Mouse (Mus musculus) midbrain, embryonic 16.5 days (tissue): ENCODE results near the gene Neurl2. TPM values are rescaled to one million over a fixed set of nuclear protein-coding genes. Genes with fewer than 3 reads are reported as not detected.
A peak's percentile ranks its signal among the peaks of the same experiment; 100 is the strongest.

Source experiments
- ATAC-seq: fragments of 200-750 bp; cut with Nextera tagmentation; 2 replicates; pipeline ENCODE4 v1.8.0; 2017; ENCODE audit warnings: moderate TSS enrichment
- H3K27ac ChIP-seq: fragments of 300-500 bp; sonication (generic); 2 replicates; pipeline ENCODE4 v1.5.1; 2014; ENCODE audit warnings: mild to moderate bottlenecking, low read length, mixed read lengths
- H3K27me3 ChIP-seq: fragments of 300-500 bp; sonication (generic); 2 replicates; pipeline ENCODE4 v1.6.1; 2014; ENCODE audit warnings: low read depth, low read length, mixed read lengths; ENCODE audit not compliant: control insufficient read depth, insufficient read depth
- H3K36me3 ChIP-seq: fragments of 300-500 bp; sonication (generic); 2 replicates; pipeline ENCODE4 v1.6.1; 2014; ENCODE audit warnings: mild to moderate bottlenecking, low read length, moderate library complexity, mixed read lengths; ENCODE audit not compliant: control insufficient read depth, insufficient read depth
- H3K4me1 ChIP-seq: fragments of 300-500 bp; sonication (generic); 2 replicates; pipeline ENCODE4 v1.6.1; 2014; ENCODE audit warnings: mild to moderate bottlenecking, low read length, mixed read lengths; ENCODE audit not compliant: control insufficient read depth, insufficient read depth
- H3K4me2 ChIP-seq: fragments of 300-500 bp; sonication (generic); 2 replicates; pipeline ENCODE4 v1.6.1; 2014; ENCODE audit warnings: mild to moderate bottlenecking, low read length, mixed read lengths
- H3K4me3 ChIP-seq: fragments of 300-500 bp; sonication (generic); 2 replicates; pipeline ENCODE4 v1.5.1; 2014; ENCODE audit warnings: low read depth, mild to moderate bottlenecking, low read length, moderate library complexity, mixed read lengths
- H3K9ac ChIP-seq: fragments of 300-500 bp; sonication (generic); 2 replicates; pipeline ENCODE4 v1.6.1; 2014; ENCODE audit warnings: low read depth, low read length, mixed read lengths
- H3K9me3 ChIP-seq: fragments of 300-500 bp; sonication (generic); replicated peaks from 2 replicates; pipeline ENCODE4 v1.6.1; 2014; ENCODE audit warnings: mild to moderate bottlenecking, low read length, mixed read lengths; ENCODE audit not compliant: control insufficient read depth, poor library complexity, severe bottlenecking
- WGBS: fragments of 180-500 bp; shearing (Covaris S2); extraction: QIAGEN DNeasy Blood & Tissue Kit; methylation state at CpG from one replicate; pipeline ENCODE4 v1.1.7; 2014; 5-methylcytosine and 5-hydroxymethylcytosine counted together
- polyA plus RNA-seq: library from polyadenylated mRNA; unstranded; fragments of >200 nt; fragmentation: Nextera tagmentation; extraction: Ambion mirVana; gene quantifications from 2 replicates; pipeline ENCODE4 v1.2.1, GENCODE M21; 2015

Neurl2 gene
- polyA plus RNA-seq, 1 experiment from 2014 or later = 7.0 TPM

- H3K4me3 ChIP-seq = no peak overlapping the region
- no peak for ATAC-seq
- H3K4me2 ChIP-seq = no peak overlapping the region
- no peaks in the 10 kb centered on the region for H3K9me3 ChIP-seq
- H3K27ac ChIP-seq = no peak overlapping the region
- H3K4me1 ChIP-seq = no peaks in the 10 kb centered on the region
- 54% methylated on average over 3 of the region's 3 CpGs for WGBS
- H3K27me3 ChIP-seq = no peaks in the 10 kb centered on the region
- H3K36me3 ChIP-seq = peaks cover 3% of the 10 kb centered on the region; the same call in 1 of the 2 replicates
- H3K9ac ChIP-seq = no peak overlapping the region
Measured at GRCm38 (mm10) chr2:164845782-164846181, 12.5 kb upstream of the Neurl2 start.

DNA sequence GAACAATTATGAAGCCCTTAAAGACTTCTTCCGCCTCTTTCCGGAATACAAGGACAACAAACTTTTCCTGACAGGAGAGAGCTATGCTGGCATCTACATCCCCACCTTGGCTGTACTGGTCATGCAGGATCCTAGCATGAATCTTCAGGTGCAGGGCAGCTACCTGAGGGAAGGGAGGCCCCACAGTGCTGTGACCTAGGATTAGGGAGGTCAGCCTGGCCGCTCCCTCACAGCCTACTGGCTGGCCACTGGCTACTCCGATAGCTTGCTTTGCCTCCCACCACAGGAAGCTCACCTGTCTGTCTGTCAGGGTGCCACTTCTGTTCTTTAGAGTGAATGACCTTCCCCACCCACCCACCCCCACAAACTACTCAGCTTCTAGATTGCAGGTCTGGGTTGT is 1.9 kb upstream of the Neurl2 start:
- Histone ChIP-seq H3K27me3 (no peaks in the 10 kb centered on the region), H3K4me3 (no peak overlapping the region), H3K9me3 (no peaks in the 10 kb centered on the region), H3K4me1 (peaks cover 13% of the 10 kb centered on the region), H3K4me2 (no peak overlapping the region), H3K9ac (no peak overlapping the region), H3K36me3 (peaks cover 16% of the 10 kb centered on the region), H3K27ac (no peak overlapping the region)
- ATAC-seq = no peak
- WGBS = 96% methylated on average over 4 of the region's 4 CpGs

GRCm38 (mm10) chr2:164834531-164834930 is 1.3 kb upstream of the Neurl2 start:
- Histone ChIP-seq H3K27ac (no peak overlapping the region), H3K36me3 (peaks cover 15% of the 10 kb centered on the region), H3K27me3 (no peaks in the 10 kb centered on the region), H3K9ac (peak overlapping the region; percentile 87; the same call in 1 of the 2 replicates), H3K4me1 (peaks cover 13% of the 10 kb centered on the region), H3K9me3 (no peaks in the 10 kb centered on the region), H3K4me2 (peak overlapping the region; percentile 96), H3K4me3 (peak overlapping the region; percentile 74)
- 38% methylated on average over 8 of the region's 8 CpGs for WGBS
- no peak for ATAC-seq

GRCm38 (mm10) chr2:164832748-164833301 is 431 bp downstream of the Neurl2 start, which contains the start of gene Ctsa:
Gene Ctsa (plus strand): TSS chr2:164832873.
- Histone ChIP-seq H3K9me3 (no peaks in the 10 kb centered on the region), H3K27me3 (no peaks in the 10 kb centered on the region), H3K4me2 (peak within 1 kb of the TSS; percentile 96), H3K27ac (peak within 1 kb of the TSS; percentile 77), H3K4me3 (peak within 1 kb of the TSS; percentile 74), H3K9ac (peak within 1 kb of the TSS; percentile 87), H3K36me3 (peaks cover under 1% of the 10 kb centered on the region; the same call in 1 of the 2 replicates), H3K4me1 (peaks cover 13% of the 10 kb centered on the region)
- peak; percentile 66 for ATAC-seq
- under 1% methylated on average over 35 of the region's 35 CpGs for WGBS

GRCm38 (mm10) chr2:164832032-164832747 is 1.1 kb downstream of the Neurl2 start:
- Histone ChIP-seq H3K27ac (peak overlapping the region; percentile 77), H3K4me1 (peaks cover 13% of the 10 kb centered on the region), H3K4me2 (peak overlapping the region; percentile 96), H3K9ac (peak overlapping the region; percentile 87), H3K4me3 (peak overlapping the region; percentile 74), H3K27me3 (no peaks in the 10 kb centered on the region), H3K9me3 (no peaks in the 10 kb centered on the region), H3K36me3 (peaks cover 6% of the 10 kb centered on the region; the same call in 1 of the 2 replicates)
- 64% methylated on average over 16 of the region's 16 CpGs for WGBS
- no peak for ATAC-seq

- H3K36me3 ChIP-seq = peaks cover 9% of the 10 kb centered on the region; the same call in 1 of the 2 replicates
- peaks cover 13% of the 10 kb centered on the region for H3K4me1 ChIP-seq
- no peak overlapping the region for H3K9ac ChIP-seq
- H3K9me3 ChIP-seq = no peaks in the 10 kb centered on the region
- no peak overlapping the region for H3K27ac ChIP-seq
- WGBS = 86% methylated on average over 10 of the region's 10 CpGs
- H3K27me3 ChIP-seq = no peaks in the 10 kb centered on the region
- ATAC-seq = no peak
- H3K4me3 ChIP-seq = no peak overlapping the region
- H3K4me2 ChIP-seq = no peak overlapping the region
Measured at GRCm38 (mm10) chr2:164831029-164831428, 2.2 kb downstream of the Neurl2 start.

GRCm38 (mm10) chr2:164829090-164829489 is 4.2 kb downstream of the Neurl2 start:
- Histone ChIP-seq H3K9me3 (no peaks in the 10 kb centered on the region), H3K27me3 (no peaks in the 10 kb centered on the region), H3K27ac (no peak overlapping the region), H3K4me3 (no peak overlapping the region), H3K4me1 (peaks cover 4% of the 10 kb centered on the region), H3K36me3 (peaks cover 23% of the 10 kb centered on the region), H3K4me2 (no peak overlapping the region), H3K9ac (no peak overlapping the region)
- WGBS = 100% methylated on average over 1 of the region's 1 CpGs
- no peak for ATAC-seq

DNA sequence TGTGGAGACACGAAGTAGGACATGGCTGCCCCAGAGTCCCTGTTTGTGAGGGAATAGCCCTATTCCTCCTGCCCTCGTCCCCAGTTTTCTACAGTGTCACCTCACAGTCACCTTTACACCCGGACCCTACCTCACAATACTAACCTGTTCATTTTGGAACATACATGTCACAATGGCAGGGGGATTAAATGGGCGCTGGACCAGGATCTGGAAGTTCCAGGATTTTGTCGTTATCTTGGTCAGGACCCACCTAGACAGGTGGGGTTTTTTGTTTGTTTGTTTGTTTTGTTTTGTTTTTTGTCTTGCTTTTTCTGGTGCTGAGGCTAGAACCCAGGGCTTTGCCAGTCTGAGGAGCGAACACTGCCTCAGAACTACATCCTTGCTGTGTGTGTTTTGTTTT is 4.8 kb downstream of the Neurl2 start, which contains the start of gene Spata25:
Gene Spata25 (minus strand): TSS at position 101 of the 400 bp plus-strand sequence.
- no peak within 1 kb of the TSS for H3K27ac ChIP-seq
- no peak for ATAC-seq
- H3K36me3 ChIP-seq = peaks cover 23% of the 10 kb centered on the region
- WGBS = 84% methylated on average over 6 of the region's 6 CpGs
- no peak within 1 kb of the TSS for H3K9ac ChIP-seq
- peaks cover 8% of the 10 kb centered on the region for H3K4me1 ChIP-seq
- no peaks in the 10 kb centered on the region for H3K27me3 ChIP-seq
- H3K9me3 ChIP-seq = no peaks in the 10 kb centered on the region
- no peak within 1 kb of the TSS for H3K4me2 ChIP-seq
- no peak within 1 kb of the TSS for H3K4me3 ChIP-seq
